Mouse (Mus musculus): ENCODE measurements around the gene Acr. TPM values are rescaled to one million over a fixed set of nuclear protein-coding genes. Genes with fewer than 3 reads are reported as not detected.
A peak's percentile ranks its signal among the peaks of the same experiment; 100 is the strongest.

Gene Acr
- polyA plus RNA-seq, 1 experiment from 2014 or later: not detected

DNA sequence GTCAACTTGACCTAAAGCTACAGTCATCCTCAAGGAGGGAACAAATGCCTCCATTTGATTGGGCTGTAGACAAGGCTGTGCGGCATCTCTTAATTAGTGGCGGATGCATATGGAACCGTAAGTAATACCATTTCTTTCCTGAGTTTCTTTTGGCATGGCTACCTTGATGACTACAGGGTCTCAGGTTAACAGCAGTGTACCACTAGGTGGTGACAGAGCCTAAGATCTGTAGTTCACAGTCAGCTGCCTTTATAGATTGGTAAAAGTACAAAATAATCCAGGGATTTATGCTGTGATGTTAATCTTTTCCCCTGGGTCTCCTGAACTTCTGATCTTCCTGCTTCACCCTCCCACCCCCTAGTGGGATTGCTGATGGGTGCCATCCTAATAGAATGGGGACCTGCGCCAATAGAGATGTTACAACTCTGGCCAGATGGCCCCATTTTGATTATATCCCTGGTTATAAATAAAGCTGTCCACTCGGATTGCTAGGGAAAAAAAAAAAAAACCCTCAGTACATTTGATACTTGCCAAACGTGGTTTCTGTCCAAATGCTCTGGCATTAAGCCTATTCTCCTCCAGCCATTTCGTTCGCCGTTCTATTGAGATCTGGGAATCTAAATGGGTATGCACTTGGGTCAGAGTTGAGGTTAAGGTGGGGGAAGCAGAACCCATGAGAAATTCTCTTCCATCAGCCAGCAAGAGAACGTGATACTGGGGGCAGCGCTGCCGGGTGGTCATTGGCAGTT, 37.9 kb downstream of the Acr start:
- Histone ChIP-seq H3K4me1 (ENCODE audit: insufficient read depth) (no peaks in the 10 kb centered on the region), H3K27me3 (ENCODE audit: insufficient read depth, low read length) (no peaks in the 10 kb centered on the region), H3K9ac (replicated peaks) (no peak overlapping the region), H3K27ac (ENCODE audit: low read depth) (no peak overlapping the region), H3K36me3 (replicated peaks; ENCODE audit: insufficient read depth, low read length) (no peaks in the 10 kb centered on the region), H3K4me3 (ENCODE audit: low read depth, low read length) (no peak overlapping the region), H3K4me2 (ENCODE audit: low read depth, low read length) (no peak overlapping the region), H3K9me3 (ENCODE audit: low read length) (no peaks in the 10 kb centered on the region)
- DNase-seq (no peak), ATAC-seq (no peak)
- 67% methylated on average over 12 of the region's 12 CpGs for whole genome bisulfite sequencing (ENCODE audit: insufficient replicate concordance)
- TF ChIP-seq CTCF (IDR thresholded peaks at IDR 0.05; ENCODE audit: low read depth) (peak; percentile 25), EP300 (IDR thresholded peaks at IDR 0.05; ENCODE audit: low read depth) (no peak)

DNA sequence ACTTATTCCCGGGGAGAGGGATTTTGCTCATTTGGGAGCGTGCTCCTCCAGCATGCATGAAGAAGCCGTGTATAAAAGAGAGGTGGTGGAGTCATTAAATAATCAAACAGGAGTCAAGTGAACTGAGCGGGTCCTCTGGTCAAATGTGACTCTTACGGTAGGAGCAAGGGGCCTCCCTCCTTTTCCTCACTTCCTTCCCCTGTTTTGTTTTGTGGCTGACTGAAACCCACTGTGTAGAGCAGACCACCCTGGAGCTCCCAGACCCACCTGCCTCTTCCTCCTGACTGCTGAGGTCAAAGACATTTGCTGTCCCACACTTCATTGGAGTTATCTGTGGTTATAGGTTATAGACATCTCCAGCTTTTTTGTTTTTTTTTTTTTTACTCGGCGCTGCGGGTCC, 39.4 kb downstream of the Acr start:
- TF ChIP-seq CTCF (IDR thresholded peaks at IDR 0.05; ENCODE audit: low read depth) (no peak), EP300 (IDR thresholded peaks at IDR 0.05; ENCODE audit: low read depth) (no peak)
- no peak overlapping the region for H3K4me3 ChIP-seq (ENCODE audit: low read depth, low read length)
- ATAC-seq (no peak), DNase-seq (no peak)
- H3K4me2 ChIP-seq (ENCODE audit: low read depth, low read length): peak overlapping the region; percentile 32; the same call in 1 of the 2 replicates
- no peaks in the 10 kb centered on the region for H3K9me3 ChIP-seq (ENCODE audit: low read length)
- H3K36me3 ChIP-seq (replicated peaks; ENCODE audit: insufficient read depth, low read length): no peaks in the 10 kb centered on the region
- WGBS (ENCODE audit: insufficient replicate concordance): 47% methylated on average over 8 of the region's 8 CpGs
- H3K27ac ChIP-seq (ENCODE audit: low read depth): no peak overlapping the region
- no peaks in the 10 kb centered on the region for H3K27me3 ChIP-seq (ENCODE audit: insufficient read depth, low read length)
- no peak overlapping the region for H3K9ac ChIP-seq (replicated peaks)
- H3K4me1 ChIP-seq (ENCODE audit: insufficient read depth): no peaks in the 10 kb centered on the region

- TF ChIP-seq CTCF (IDR thresholded peaks at IDR 0.05; ENCODE audit: low read depth): no peak
- TF ChIP-seq EP300 (IDR thresholded peaks at IDR 0.05; ENCODE audit: low read depth): no peak
- DNase-seq (no peak), ATAC-seq (no peak)
- Histone ChIP-seq H3K9ac (replicated peaks) (no peak overlapping the region), H3K4me2 (ENCODE audit: low read depth, low read length) (peak overlapping the region; percentile 32; the same call in 1 of the 2 replicates), H3K4me3 (ENCODE audit: low read depth, low read length) (no peak overlapping the region), H3K4me1 (ENCODE audit: insufficient read depth) (no peaks in the 10 kb centered on the region), H3K27ac (ENCODE audit: low read depth) (no peak overlapping the region), H3K36me3 (replicated peaks; ENCODE audit: insufficient read depth, low read length) (no peaks in the 10 kb centered on the region), H3K9me3 (ENCODE audit: low read length) (no peaks in the 10 kb centered on the region), H3K27me3 (ENCODE audit: insufficient read depth, low read length) (no peaks in the 10 kb centered on the region)
- WGBS (ENCODE audit: insufficient replicate concordance): 36% methylated on average over 9 of the region's 9 CpGs
These were observed 39.8 kb downstream of the Acr start for GRCm38 (mm10) chr15:89607888-89608287.

DNA sequence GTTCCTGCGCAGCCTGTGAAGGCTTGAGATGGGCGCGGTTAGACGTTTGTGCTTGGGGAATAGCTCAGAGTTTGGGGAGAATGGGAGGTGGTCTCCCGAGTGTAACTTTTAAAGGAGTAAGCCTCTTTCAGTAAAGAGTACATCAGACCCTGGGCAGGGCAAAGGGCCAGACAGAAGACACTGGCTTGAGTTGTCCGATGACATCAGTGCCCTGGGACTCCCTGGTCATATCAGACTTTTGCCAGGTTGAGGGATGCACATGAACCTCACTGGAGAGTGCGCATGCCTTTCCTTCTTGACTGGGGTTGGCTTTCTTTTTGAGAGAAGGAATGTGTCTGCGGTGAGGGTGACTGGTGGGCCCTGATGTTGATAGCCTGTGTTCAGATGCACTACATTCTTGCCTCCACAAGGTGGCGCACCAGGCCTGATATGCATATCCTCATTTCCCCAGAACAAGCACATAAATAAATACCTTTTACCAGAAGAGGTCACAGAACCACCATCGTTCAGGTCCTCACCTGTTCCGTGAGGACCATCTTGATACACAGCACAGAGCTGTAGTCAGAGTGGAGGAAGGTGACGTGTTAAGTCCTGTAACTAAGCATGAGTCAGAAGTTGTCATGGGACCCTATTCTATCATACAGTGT, 54.3 kb downstream of the Acr start:
- Histone ChIP-seq H3K36me3 (replicated peaks; ENCODE audit: insufficient read depth, low read length) (no peaks in the 10 kb centered on the region), H3K4me1 (ENCODE audit: insufficient read depth) (no peaks in the 10 kb centered on the region), H3K4me2 (ENCODE audit: low read depth, low read length) (no peak overlapping the region), H3K27me3 (ENCODE audit: insufficient read depth, low read length) (no peaks in the 10 kb centered on the region), H3K9ac (replicated peaks) (no peak overlapping the region), H3K4me3 (ENCODE audit: low read depth, low read length) (no peak overlapping the region), H3K9me3 (ENCODE audit: low read length) (no peaks in the 10 kb centered on the region), H3K27ac (ENCODE audit: low read depth) (no peak overlapping the region)
- DNase-seq (peak; percentile 39), ATAC-seq (no peak)
- TF ChIP-seq EP300 (IDR thresholded peaks at IDR 0.05; ENCODE audit: low read depth) (no peak), CTCF (IDR thresholded peaks at IDR 0.05; ENCODE audit: low read depth) (peak; percentile 81)
- WGBS (ENCODE audit: insufficient replicate concordance): 73% methylated on average over 12 of the region's 12 CpGs

GRCm38 (mm10) chr15:89622959-89623625, 55.0 kb downstream of the Acr start:
- 54% methylated on average over 5 of the region's 5 CpGs for WGBS (ENCODE audit: insufficient replicate concordance)

DNA sequence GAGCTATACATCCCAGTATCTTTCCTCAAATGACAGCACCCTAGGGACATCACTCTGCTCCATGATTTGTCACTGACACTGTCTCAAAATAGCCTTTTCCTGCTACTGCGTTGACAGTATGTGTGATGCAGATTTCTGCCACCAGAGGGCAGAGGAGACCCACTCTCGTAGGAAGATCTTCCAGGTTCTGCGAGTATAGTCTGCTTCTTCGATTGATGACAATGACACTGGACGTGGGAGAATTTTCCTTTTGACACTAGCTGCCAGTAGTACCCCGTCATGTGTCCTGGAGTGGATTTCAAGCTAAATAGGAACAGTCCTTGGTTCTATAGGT, 55.5 kb downstream of the Acr start:
- TF ChIP-seq EP300 (IDR thresholded peaks at IDR 0.05; ENCODE audit: low read depth): no peak
- TF ChIP-seq CTCF (IDR thresholded peaks at IDR 0.05; ENCODE audit: low read depth): peak; percentile 93
- no peaks in the 10 kb centered on the region for H3K36me3 ChIP-seq (replicated peaks; ENCODE audit: insufficient read depth, low read length)
- no peaks in the 10 kb centered on the region for H3K9me3 ChIP-seq (ENCODE audit: low read length)
- H3K4me2 ChIP-seq (ENCODE audit: low read depth, low read length): no peak overlapping the region
- WGBS (ENCODE audit: insufficient replicate concordance): 9% methylated on average over 6 of the region's 6 CpGs
- DNase-seq (peak; percentile 71), ATAC-seq (no peak)
- H3K27ac ChIP-seq (ENCODE audit: low read depth): no peak overlapping the region
- H3K4me1 ChIP-seq (ENCODE audit: insufficient read depth): no peaks in the 10 kb centered on the region
- H3K9ac ChIP-seq (replicated peaks): no peak overlapping the region
- H3K4me3 ChIP-seq (ENCODE audit: low read depth, low read length): no peak overlapping the region
- H3K27me3 ChIP-seq (ENCODE audit: insufficient read depth, low read length): no peaks in the 10 kb centered on the region

More at GRCm38 (mm10) chr15:89622959-89623625, 55.0 kb downstream of the Acr start:
- H3K4me1 ChIP-seq (ENCODE audit: insufficient read depth): no peaks in the 10 kb centered on the region
- H3K4me3 ChIP-seq (ENCODE audit: low read depth, low read length): no peak overlapping the region
- DNase-seq (no peak), ATAC-seq (no peak)
- no peak overlapping the region for H3K4me2 ChIP-seq (ENCODE audit: low read depth, low read length)
- H3K36me3 ChIP-seq (replicated peaks; ENCODE audit: insufficient read depth, low read length): no peaks in the 10 kb centered on the region
- H3K27ac ChIP-seq (ENCODE audit: low read depth): no peak overlapping the region
- no peak overlapping the region for H3K9ac ChIP-seq (replicated peaks)
- TF ChIP-seq EP300 (IDR thresholded peaks at IDR 0.05; ENCODE audit: low read depth) (no peak), CTCF (IDR thresholded peaks at IDR 0.05; ENCODE audit: low read depth) (no peak)
- no peaks in the 10 kb centered on the region for H3K9me3 ChIP-seq (ENCODE audit: low read length)
- no peaks in the 10 kb centered on the region for H3K27me3 ChIP-seq (ENCODE audit: insufficient read depth, low read length)

Other genes with a start within 250 kb of the Acr start
- gene Adm2, start 245.6 kb upstream of the Acr start, polyA plus RNA-seq (2015; fragmentation: Nextera tagmentation; extraction: Ambion mirVana): 1.4 and 3.7 TPM in 2 replicates
- 22.9 and 27.0 TPM in 2 replicates for gene Miox, start 233.9 kb upstream of the Acr start, polyA plus RNA-seq (2015; fragmentation: Nextera tagmentation; extraction: Ambion mirVana)
- 22.1 and 24.0 TPM in 2 replicates for gene Lmf2, start 212.7 kb upstream of the Acr start, polyA plus RNA-seq (2015; fragmentation: Nextera tagmentation; extraction: Ambion mirVana)
- gene Ncaph2, start 212.6 kb upstream of the Acr start, polyA plus RNA-seq (2015; fragmentation: Nextera tagmentation; extraction: Ambion mirVana): 59.4 and 59.8 TPM in 2 replicates
- gene Sco2, start 194.5 kb upstream of the Acr start, polyA plus RNA-seq (2015; fragmentation: Nextera tagmentation; extraction: Ambion mirVana): 9.1 and 10.1 TPM in 2 replicates
- gene Tymp, start 191.3 kb upstream of the Acr start, polyA plus RNA-seq (2015; fragmentation: Nextera tagmentation; extraction: Ambion mirVana): 5.8 and 7.7 TPM in 2 replicates
- gene Odf3b, start 189.0 kb upstream of the Acr start, polyA plus RNA-seq (2015; fragmentation: Nextera tagmentation; extraction: Ambion mirVana): 1.8 and 2.0 TPM in 2 replicates
- gene Klhdc7b, start 183.4 kb upstream of the Acr start, polyA plus RNA-seq (2015; fragmentation: Nextera tagmentation; extraction: Ambion mirVana): not detected in 2 replicates
- not detected in 2 replicates for gene Syce3, start 157.8 kb upstream of the Acr start, polyA plus RNA-seq (2015; fragmentation: Nextera tagmentation; extraction: Ambion mirVana)
- gene Cpt1b, start 142.5 kb upstream of the Acr start, polyA plus RNA-seq (2015; fragmentation: Nextera tagmentation; extraction: Ambion mirVana): 10.7 and 12.4 TPM in 2 replicates
- 0.64 and 1.5 TPM in 2 replicates for gene C730034F03Rik, start 138.7 kb upstream of the Acr start, polyA plus RNA-seq (2015; fragmentation: Nextera tagmentation; extraction: Ambion mirVana)
- gene Gm44502, start 138.6 kb upstream of the Acr start, polyA plus RNA-seq (2015; fragmentation: Nextera tagmentation; extraction: Ambion mirVana): not detected in 2 replicates
- 42.7 and 44.3 TPM in 2 replicates for gene Chkb, start 138.4 kb upstream of the Acr start, polyA plus RNA-seq (2015; fragmentation: Nextera tagmentation; extraction: Ambion mirVana)
- gene Mapk8ip2, start 114.4 kb upstream of the Acr start, polyA plus RNA-seq (2015; fragmentation: Nextera tagmentation; extraction: Ambion mirVana): not detected in 2 replicates
- 4.7 and 5.5 TPM in 2 replicates for gene Arsa, start 90.9 kb upstream of the Acr start, polyA plus RNA-seq (2015; fragmentation: Nextera tagmentation; extraction: Ambion mirVana)
- gene Shank3, start 68.7 kb upstream of the Acr start, polyA plus RNA-seq (2015; fragmentation: Nextera tagmentation; extraction: Ambion mirVana): 0.27 and 0.81 TPM in 2 replicates
- 2.8 and 3.2 TPM in 2 replicates for gene Rabl2, start 23.6 kb downstream of the Acr start, polyA plus RNA-seq (2015; fragmentation: Nextera tagmentation; extraction: Ambion mirVana)